In the genomic region with DNA sequence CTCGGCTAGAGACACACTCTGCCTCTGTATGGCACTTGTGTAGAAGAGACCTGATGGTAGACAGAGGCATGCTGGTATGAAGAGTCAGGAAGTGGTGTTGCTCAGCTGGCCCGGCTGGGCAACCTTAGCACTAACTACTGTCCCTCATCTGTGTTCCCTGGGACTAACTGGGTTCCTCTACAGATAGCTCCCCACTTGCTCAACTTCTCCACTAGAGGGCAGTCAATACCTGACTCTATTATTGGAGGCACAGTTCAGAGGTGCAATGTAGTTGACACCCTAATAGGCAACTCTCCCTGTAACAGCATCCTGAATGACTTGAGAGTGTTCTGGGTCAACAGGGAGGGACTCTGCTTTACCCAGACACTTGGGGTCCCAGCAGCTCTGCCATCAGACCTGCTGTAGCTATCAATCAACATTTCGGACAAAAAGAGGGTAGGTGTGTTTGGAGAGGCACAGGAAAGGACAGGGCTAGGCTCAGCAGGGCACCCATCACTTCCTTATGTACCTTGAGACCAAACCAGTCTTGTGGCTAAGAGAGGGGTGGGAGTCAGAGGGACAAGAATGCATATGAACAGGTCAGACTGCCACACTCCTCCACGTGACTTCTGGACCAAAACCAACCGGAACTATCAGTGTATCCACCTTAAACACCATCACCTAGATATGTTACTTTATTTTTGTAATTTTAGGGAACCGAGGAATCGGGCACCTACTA, we compare ENCODE assay signal across 8 mouse cellular contexts. TPM values are rescaled to one million over a fixed set of nuclear protein-coding genes. Genes with fewer than 3 reads are reported as not detected.
DNase-seq lines count a peak whose midpoint lies in the region; ATAC-seq lines count a peak whose summit lies in the region.

No protein-coding gene starts in this region.

- no peaks in the 10 kb centered on the region for H3K36me3 ChIP-seq in forebrain, embryonic 14.5 days (ENCODE audit: control insufficient read depth, insufficient read depth, low read length)
- H3K36me3 ChIP-seq in intestine, embryonic 16.5 days (ENCODE audit: control insufficient read depth, insufficient read depth, low read length) = no peaks in the 10 kb centered on the region
- no peaks in the 10 kb centered on the region for H3K36me3 ChIP-seq in limb, embryonic 12.5 days
- H3K36me3 ChIP-seq in midbrain, embryonic 13.5 days = no peaks in the 10 kb centered on the region

- no peak overlapping the region for H3K4me3 ChIP-seq in forebrain, embryonic 14.5 days (ENCODE audit: low read depth, low read length)
- H3K4me3 ChIP-seq in intestine, embryonic 16.5 days (ENCODE audit: low read length) = no peak overlapping the region
- no peak overlapping the region for H3K4me3 ChIP-seq in limb, embryonic 12.5 days (replicated peaks)
- H3K4me3 ChIP-seq in midbrain, embryonic 13.5 days (replicated peaks) = no peak overlapping the region

- WGBS in forebrain, embryonic 14.5 days = 79% methylated on average over 7 of the region's 7 CpGs
- WGBS in intestine, embryonic 16.5 days = 77% methylated on average over 7 of the region's 7 CpGs
- 79% methylated on average over 7 of the region's 7 CpGs for WGBS in limb, embryonic 12.5 days
- WGBS in midbrain, embryonic 13.5 days = 82% methylated on average over 7 of the region's 7 CpGs

- no peaks in the 10 kb centered on the region for H3K27me3 ChIP-seq in forebrain, embryonic 14.5 days (replicated peaks; ENCODE audit: control insufficient read depth, insufficient read depth, low read length)
- no peaks in the 10 kb centered on the region for H3K27me3 ChIP-seq in intestine, embryonic 16.5 days (replicated peaks; ENCODE audit: control insufficient read depth, insufficient read depth, low read length)
- 0 out of 2 replicates have a peak, but pooled peaks cover 4% of the 10 kb centered on the region for H3K27me3 ChIP-seq in limb, embryonic 12.5 days
- H3K27me3 ChIP-seq in midbrain, embryonic 13.5 days = no peaks in the 10 kb centered on the region

- no peaks in the 10 kb centered on the region for H3K4me1 ChIP-seq in forebrain, embryonic 14.5 days (ENCODE audit: control insufficient read depth, insufficient read depth, low read length)
- no peaks in the 10 kb centered on the region for H3K4me1 ChIP-seq in intestine, embryonic 16.5 days (ENCODE audit: control insufficient read depth, insufficient read depth, low read length)
- no peaks in the 10 kb centered on the region for H3K4me1 ChIP-seq in limb, embryonic 12.5 days (replicated peaks)
- no peaks in the 10 kb centered on the region for H3K4me1 ChIP-seq in midbrain, embryonic 13.5 days (replicated peaks)

- no peak overlapping the region for H3K27ac ChIP-seq in forebrain, embryonic 14.5 days (ENCODE audit: low read depth, low read length)
- H3K27ac ChIP-seq in intestine, embryonic 16.5 days (ENCODE audit: low read length) = no peak overlapping the region
- H3K27ac ChIP-seq in limb, embryonic 12.5 days = no peak overlapping the region
- H3K27ac ChIP-seq in midbrain, embryonic 13.5 days = no peak overlapping the region

- peak; percentile 86 for ATAC-seq in cerebellum, adult (ENCODE audit: insufficient number of reproducible peaks, low FRiP score, low TSS enrichment)
- ATAC-seq in forebrain, embryonic 14.5 days = peak; percentile 77
- ATAC-seq in intestine, embryonic 16.5 days = peak; percentile 84
- ATAC-seq in limb, embryonic 12.5 days (ENCODE audit: insufficient number of reproducible peaks, insufficient read depth, low FRiP score, low TSS enrichment, low read depth) = peak; percentile 86
- peak; percentile 90 for ATAC-seq in midbrain, embryonic 13.5 days

- no peak overlapping the region for H3K9ac ChIP-seq in forebrain, embryonic 14.5 days (ENCODE audit: low read length)
- H3K9ac ChIP-seq in intestine, embryonic 16.5 days (ENCODE audit: low read depth, low read length) = no peak overlapping the region
- H3K9ac ChIP-seq in limb, embryonic 12.5 days (replicated peaks) = no peak overlapping the region
- H3K9ac ChIP-seq in midbrain, embryonic 13.5 days (replicated peaks) = no peak overlapping the region

- DNase-seq in right cerebral cortex, postnatal 10 days (ENCODE audit: low spot score in 2 of 2) = peak; percentile 56 to 57
- DNase-seq in right cerebral cortex, postnatal 14 days = no peak
- DNase-seq in forebrain, embryonic 14.5 days (ENCODE audit: low spot score) = peak; percentile 86
- peak; percentile 25 to 65 for DNase-seq in thymus, postnatal 10 days (ENCODE audit: low spot score in 2 of 2)

- no peaks in the 10 kb centered on the region for H3K9me3 ChIP-seq in forebrain, embryonic 14.5 days (replicated peaks; ENCODE audit: control insufficient read depth, low read length)
- no peaks in the 10 kb centered on the region for H3K9me3 ChIP-seq in intestine, embryonic 16.5 days (ENCODE audit: control insufficient read depth, low read length)
- no peaks in the 10 kb centered on the region for H3K9me3 ChIP-seq in limb, embryonic 12.5 days
- no peaks in the 10 kb centered on the region for H3K9me3 ChIP-seq in midbrain, embryonic 13.5 days

- H3K4me2 ChIP-seq in forebrain, embryonic 14.5 days (ENCODE audit: low read length) = no peak overlapping the region
- no peak overlapping the region for H3K4me2 ChIP-seq in intestine, embryonic 16.5 days (ENCODE audit: low read depth, low read length)
- H3K4me2 ChIP-seq in limb, embryonic 12.5 days = no peak overlapping the region
- H3K4me2 ChIP-seq in midbrain, embryonic 13.5 days (replicated peaks) = no peak overlapping the region

RNA-seq across cellular contexts. Expression of gene Gpr68, which starts 58.4 kb away (rescaled TPM):
- 0.55 and 0.84 TPM in 2 replicates for polyA plus RNA-seq in forebrain, embryonic 14.5 days (2014; fragmentation: Nextera tagmentation; extraction: Ambion mirVana)
- 0.48 and 0.56 TPM in 2 replicates for polyA plus RNA-seq in intestine, embryonic 16.5 days (2015; fragmentation: Nextera tagmentation; extraction: Ambion mirVana)
- polyA plus RNA-seq in limb, embryonic 12.5 days (2016; fragmentation: Nextera tagmentation; extraction: Ambion mirVana) = 0.13 and 0.17 TPM in 2 replicates
- polyA plus RNA-seq in midbrain, embryonic 13.5 days (2015; fragmentation: Nextera tagmentation; extraction: Ambion mirVana) = 1.5 and 1.6 TPM in 2 replicates
